Mouse (Mus musculus) intestine, embryonic 16.5 days (tissue): ENCODE measurements at regions not wholly inside any gene's neighbourhood (a gene's known extent, or its start where the extent isn't known, plus 50 kb on each side); places are given as distances from the start of the nearest gene placed in this dataset.

Experiments
- ATAC-seq: fragments of 200-750 bp; cut with Nextera tagmentation; 2 replicates; pipeline ENCODE4 v1.8.0; 2017; ENCODE audit warnings: moderate TSS enrichment, moderate library complexity
- H3K27ac ChIP-seq: fragments of 300-500 bp; sonication (generic); 2 replicates; pipeline ENCODE4 v1.5.1; 2014; ENCODE audit warnings: mild to moderate bottlenecking, low read length
- H3K27me3 ChIP-seq: fragments of 300-500 bp; sonication (generic); replicated peaks from 2 replicates; pipeline ENCODE4 v1.6.1; 2014; ENCODE audit warnings: low read length, control low read depth, mixed read lengths; ENCODE audit not compliant: control insufficient read depth, insufficient read depth
- H3K36me3 ChIP-seq: fragments of 300-500 bp; sonication (generic); 2 replicates; pipeline ENCODE4 v1.6.1; 2014; ENCODE audit warnings: low read length, control low read depth; ENCODE audit not compliant: control insufficient read depth, insufficient read depth
- H3K4me1 ChIP-seq: fragments of 300-500 bp; sonication (generic); 2 replicates; pipeline ENCODE4 v1.6.1; 2014; ENCODE audit warnings: low read length, control low read depth, mixed read lengths; ENCODE audit not compliant: control insufficient read depth, insufficient read depth
- H3K4me2 ChIP-seq: fragments of 300-500 bp; sonication (generic); 2 replicates; pipeline ENCODE4 v1.6.1; 2014; ENCODE audit warnings: low read depth, low read length, control low read depth
- H3K4me3 ChIP-seq: fragments of 300-500 bp; sonication (generic); 2 replicates; pipeline ENCODE4 v1.5.1; 2014; ENCODE audit warnings: mild to moderate bottlenecking, low read length
- H3K9ac ChIP-seq: fragments of 300-500 bp; sonication (generic); 2 replicates; pipeline ENCODE4 v1.6.1; 2014; ENCODE audit warnings: low read depth, low read length
- H3K9me3 ChIP-seq: fragments of 300-500 bp; sonication (generic); 2 replicates; pipeline ENCODE4 v1.6.1; 2016; ENCODE audit warnings: low read length, control low read depth; ENCODE audit not compliant: control insufficient read depth
- WGBS: fragments of 180-500 bp; shearing (Covaris S2); extraction: QIAGEN DNeasy Blood & Tissue Kit; methylation state at CpG from one replicate; pipeline ENCODE4 v1.1.7; 2014; 5-methylcytosine and 5-hydroxymethylcytosine counted together

DNA sequence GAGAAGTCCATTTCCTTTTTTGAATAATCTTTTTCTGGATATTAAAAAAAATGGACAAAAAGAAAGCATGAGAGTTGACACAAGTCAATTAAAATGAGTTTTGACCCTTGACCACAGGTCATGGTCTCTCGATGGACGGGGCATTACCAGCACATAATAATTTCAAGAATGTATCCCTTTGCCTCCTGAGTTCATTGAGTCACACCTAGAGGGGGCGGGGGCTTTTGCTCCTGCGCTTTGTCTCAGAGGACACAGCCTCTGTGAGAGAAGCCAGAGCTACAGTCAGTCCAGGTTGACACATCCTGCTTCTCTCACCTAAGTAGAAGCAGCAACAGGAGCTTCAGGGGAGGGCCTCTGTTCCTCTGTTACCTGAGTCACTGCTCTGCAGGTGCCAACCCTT, 50.0 kb upstream of the Pkdcc start:
- no peaks in the 10 kb centered on the region for H3K9me3 ChIP-seq
- H3K4me2 ChIP-seq, result no peak overlapping the region
- no peaks in the 10 kb centered on the region for H3K27me3 ChIP-seq
- 64% methylated on average over 4 of the region's 4 CpGs for WGBS
- peaks cover 20% of the 10 kb centered on the region for H3K4me1 ChIP-seq
- H3K36me3 ChIP-seq, result no peaks in the 10 kb centered on the region
- no peak overlapping the region for H3K27ac ChIP-seq
- H3K4me3 ChIP-seq, result no peak overlapping the region
- no peak for ATAC-seq
- no peak overlapping the region for H3K9ac ChIP-seq
